Mouse (Mus musculus): ENCODE results near the gene Rtf2.
A peak's percentile ranks its signal among the peaks of the same experiment; 100 is the strongest.

Rtf2 gene

DNA sequence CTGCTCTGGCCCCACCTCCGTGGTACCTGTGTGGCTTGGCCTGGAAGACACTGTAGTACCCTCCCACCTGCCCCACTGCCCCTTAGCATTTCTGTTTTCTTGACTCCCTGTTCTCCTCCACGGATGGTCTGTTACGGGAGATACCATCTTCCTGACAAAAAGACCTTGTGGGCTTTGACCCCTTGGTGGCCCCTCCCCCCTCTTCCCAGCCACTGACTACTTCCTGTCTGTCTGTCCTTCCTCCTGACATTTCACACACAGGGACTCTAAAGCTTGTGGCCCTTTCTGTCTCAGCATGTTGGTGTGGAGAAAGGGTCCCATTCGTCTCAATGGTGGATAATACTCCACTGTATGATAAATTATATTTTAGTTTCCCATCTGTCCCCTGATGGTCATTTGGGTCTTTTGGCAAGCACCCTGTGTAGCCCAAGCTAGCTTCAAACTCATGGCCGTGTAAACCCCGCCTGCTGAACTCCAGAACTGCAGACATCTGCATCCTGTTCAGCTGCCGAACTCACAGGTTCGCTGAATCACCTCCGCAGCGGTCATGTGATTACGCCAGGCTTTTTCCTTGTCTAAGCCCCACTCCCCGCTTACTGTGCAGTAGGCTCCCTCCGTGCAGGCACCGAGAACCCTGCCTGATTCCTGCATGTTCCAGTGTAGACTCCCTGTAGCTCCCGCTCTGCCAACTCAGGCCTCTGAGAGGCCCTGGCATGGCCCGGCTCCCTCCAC lies 41.5 kb downstream of the Rtf2 start:
- no peak for ATAC-seq (ENCODE audit: low TSS enrichment)

GRCm38 (mm10) chr2:172483766-172484413 lies 43.5 kb downstream of the Rtf2 start:
- no peak for ATAC-seq (ENCODE audit: low TSS enrichment)

- ATAC-seq (ENCODE audit: low TSS enrichment), result no peak
These were observed 44.5 kb downstream of the Rtf2 start for GRCm38 (mm10) chr2:172484696-172485370.

DNA sequence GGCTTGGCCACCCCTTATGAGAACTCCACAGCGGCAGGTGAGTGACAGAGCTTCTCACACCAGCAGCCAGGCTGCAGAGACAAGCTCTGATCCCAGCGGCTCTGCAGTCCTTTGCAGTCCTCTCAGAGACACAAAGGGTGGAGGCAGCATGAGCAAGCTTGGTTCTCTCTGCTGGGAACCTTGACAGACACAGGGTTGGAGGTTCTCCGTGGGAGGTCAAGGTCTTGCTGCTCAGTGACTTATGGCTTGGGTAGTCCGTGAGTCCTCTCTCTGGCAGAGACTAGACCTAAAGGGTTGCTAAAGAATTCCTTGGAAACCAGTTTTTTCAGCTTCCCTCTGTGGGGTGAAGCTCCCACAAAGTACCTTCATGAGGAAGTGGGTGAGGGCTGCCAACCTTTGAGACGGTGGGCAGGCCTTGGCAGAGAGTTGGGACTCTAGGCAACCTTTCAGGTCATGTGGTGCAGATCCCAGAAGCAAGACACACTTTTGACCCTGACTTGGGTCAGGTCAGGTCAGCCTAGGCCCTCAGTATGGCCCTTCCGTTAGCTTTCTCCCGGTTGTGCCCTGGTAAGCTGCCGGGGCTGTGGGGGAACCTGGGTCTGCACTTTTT lies 56.5 kb downstream of the Rtf2 start:
- no peak for ATAC-seq (ENCODE audit: low TSS enrichment)

DNA sequence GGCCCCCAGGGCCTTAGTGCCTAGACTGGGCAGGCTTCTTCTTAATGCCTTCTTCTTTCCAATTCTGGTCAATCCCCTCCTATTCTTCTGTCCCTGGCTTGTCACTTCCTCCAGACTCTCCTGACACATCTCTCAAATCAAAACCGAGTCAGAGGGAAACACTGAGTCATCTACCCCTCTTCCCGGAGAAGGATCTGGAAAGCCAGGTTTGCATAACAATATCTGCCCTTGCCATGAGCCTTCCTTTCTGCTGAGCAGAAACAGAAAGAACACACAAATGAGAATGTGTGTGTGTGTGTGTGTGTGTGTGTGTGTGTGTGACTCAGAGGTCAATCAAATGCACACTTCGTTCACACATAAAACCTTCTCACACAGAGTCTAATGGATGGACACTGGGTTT lies 58.5 kb downstream of the Rtf2 start:
- ATAC-seq (ENCODE audit: low TSS enrichment), result peak; percentile 57; the same call in 1 of the 2 replicates

DNA sequence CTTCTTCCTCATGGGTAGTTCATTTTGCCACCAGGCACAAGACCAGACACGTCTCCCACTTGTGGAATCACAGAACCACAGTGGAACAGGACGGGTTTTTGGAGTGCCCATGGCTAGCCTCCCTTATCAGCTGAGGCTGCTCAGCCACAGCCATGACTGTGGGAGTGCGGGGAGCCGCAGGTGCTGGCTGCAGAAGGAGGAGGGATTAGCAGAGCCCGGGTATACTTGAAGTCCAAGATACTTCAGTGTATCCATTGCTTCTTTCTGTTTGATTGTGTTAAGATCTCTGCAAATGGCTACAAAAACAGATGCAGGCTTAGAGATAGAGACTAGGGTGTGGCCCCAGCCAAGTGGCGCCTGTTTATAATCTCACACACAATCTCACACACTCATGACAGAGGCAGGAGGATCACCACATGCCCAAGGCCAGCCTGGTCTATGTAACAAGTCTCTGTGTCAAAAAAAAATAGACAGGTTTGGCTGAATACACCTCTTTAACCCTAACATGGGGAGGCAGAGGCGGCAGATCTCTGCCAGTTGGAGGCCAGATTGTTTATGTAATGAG lies 60.5 kb downstream of the Rtf2 start:
- no peak for ATAC-seq (ENCODE audit: low TSS enrichment)

- peak; percentile 85 for ATAC-seq (ENCODE audit: low TSS enrichment)
These were observed 61.0 kb downstream of the Rtf2 start for GRCm38 (mm10) chr2:172501341-172501740.

- no peak for ATAC-seq (ENCODE audit: low TSS enrichment)
These were observed 61.8 kb downstream of the Rtf2 start for GRCm38 (mm10) chr2:172502168-172502567.

- ATAC-seq (ENCODE audit: low TSS enrichment), result no peak
These were observed 65.8 kb downstream of the Rtf2 start for GRCm38 (mm10) chr2:172506121-172506520.

- no peak for ATAC-seq (ENCODE audit: low TSS enrichment)
These were observed 69.8 kb downstream of the Rtf2 start for GRCm38 (mm10) chr2:172510056-172510712.

GRCm38 (mm10) chr2:172510899-172511298 lies 70.5 kb downstream of the Rtf2 start:
- no peak for ATAC-seq (ENCODE audit: low TSS enrichment)

DNA sequence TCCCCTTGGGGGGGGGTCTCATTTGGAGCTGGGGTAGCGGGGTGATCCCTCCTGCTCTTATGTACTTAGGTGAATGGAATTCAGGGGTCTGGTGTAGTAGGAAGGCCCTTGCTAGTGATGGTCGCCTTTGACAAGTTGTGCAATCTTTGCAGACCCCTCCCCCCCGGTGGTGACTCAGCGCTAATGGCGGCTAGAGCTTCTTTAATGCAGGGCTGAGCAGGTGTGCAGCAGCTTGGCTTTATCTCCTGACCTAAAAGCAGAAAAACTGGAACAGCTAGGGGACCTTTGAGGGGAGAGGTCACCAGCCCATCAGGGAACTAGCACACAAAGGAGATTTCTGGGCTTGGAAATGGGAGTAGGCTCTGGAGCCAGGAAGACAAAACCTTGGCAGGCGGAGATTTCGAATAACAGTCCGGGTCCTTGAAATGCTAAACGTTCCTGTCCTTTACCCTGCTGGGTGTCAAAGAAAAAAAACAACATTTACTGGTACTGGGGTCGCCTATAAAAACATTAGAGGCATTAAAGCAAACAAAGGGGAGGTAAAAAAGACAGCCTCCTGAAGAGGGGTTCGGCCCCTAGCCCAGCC lies 76.1 kb downstream of the Rtf2 start:
- ATAC-seq (ENCODE audit: low TSS enrichment), result no peak

Measured in frontal cortex, adult (tissue).